Mouse (Mus musculus): Measurements from ENCODE around the gene Zkscan14. TPM values are rescaled to one million over a fixed set of nuclear protein-coding genes. Genes with fewer than 3 reads are reported as not detected.

Gene Zkscan14
- polyA plus RNA-seq, 1 experiment, result 6.0 TPM

- TF ChIP-seq EP300 (IDR thresholded peaks at IDR 0.05; ENCODE audit: insufficient read depth, low read depth, low read length) (no peak), CTCF (IDR thresholded peaks at IDR 0.05; ENCODE audit: low read depth, low read length) (no peak)
- Histone ChIP-seq H3K4me3 (ENCODE audit: low read depth, low read length) (peak overlapping the region; percentile 100), H3K9me3 (replicated peaks; ENCODE audit: control insufficient read depth, insufficient read depth, low read length, poor library complexity, severe bottlenecking) (no peaks in the 10 kb centered on the region), H3K9ac (ENCODE audit: low read depth, poor library complexity, severe bottlenecking) (peak overlapping the region; percentile 95), H3K4me1 (ENCODE audit: control insufficient read depth, insufficient read depth, low read length) (peaks cover 3% of the 10 kb centered on the region), H3K27ac (ENCODE audit: insufficient read depth, low read length) (peak overlapping the region; percentile 7; the same call in 1 of the 2 replicates), H3K36me3 (ENCODE audit: control insufficient read depth, insufficient read depth, low read length, poor library complexity, severe bottlenecking) (peaks cover 9% of the 10 kb centered on the region; the same call in 1 of the 2 replicates), H3K27me3 (ENCODE audit: control insufficient read depth, insufficient read depth, low read length, poor library complexity, severe bottlenecking) (no peaks in the 10 kb centered on the region)
These were observed 34.4 kb downstream of the Zkscan14 start for GRCm38 (mm10) chr5:145167306-145167661.

GRCm38 (mm10) chr5:145166536-145167305, 34.9 kb downstream of the Zkscan14 start, which contains the start of the genes Ptcd1 and Cpsf4:
Gene Ptcd1 (minus strand): TSS chr5:145167108.
Gene Cpsf4 (plus strand): TSS chr5:145167213.
- Histone ChIP-seq H3K27ac (ENCODE audit: insufficient read depth, low read length) (peak within 1 kb of the TSS; percentile 51), H3K36me3 (ENCODE audit: control insufficient read depth, insufficient read depth, low read length, poor library complexity, severe bottlenecking) (peaks cover 9% of the 10 kb centered on the region; the same call in 1 of the 2 replicates), H3K4me3 (ENCODE audit: low read depth, low read length) (peak within 1 kb of the TSS; percentile 100), H3K4me1 (ENCODE audit: control insufficient read depth, insufficient read depth, low read length) (peaks cover 3% of the 10 kb centered on the region), H3K9ac (ENCODE audit: low read depth, poor library complexity, severe bottlenecking) (peak within 1 kb of the TSS; percentile 95), H3K9me3 (replicated peaks; ENCODE audit: control insufficient read depth, insufficient read depth, low read length, poor library complexity, severe bottlenecking) (no peaks in the 10 kb centered on the region), H3K27me3 (ENCODE audit: control insufficient read depth, insufficient read depth, low read length, poor library complexity, severe bottlenecking) (no peaks in the 10 kb centered on the region)
- 0 out of 2 replicates have a peak, but pooled peaks have one; percentile 10 for TF ChIP-seq EP300 (IDR thresholded peaks at IDR 0.05; ENCODE audit: insufficient read depth, low read depth, low read length)
- TF ChIP-seq POLR2A (IDR thresholded peaks at IDR 0.05; ENCODE audit: insufficient read depth, low read length), result peak; percentile 64
- TF ChIP-seq CTCF (IDR thresholded peaks at IDR 0.05; ENCODE audit: low read depth, low read length), result no peak

- Histone ChIP-seq H3K4me3 (ENCODE audit: low read depth, low read length) (peak overlapping the region; percentile 70), H3K36me3 (ENCODE audit: control insufficient read depth, insufficient read depth, low read length, poor library complexity, severe bottlenecking) (no peaks in the 10 kb centered on the region)
These were observed 36.5 kb downstream of the Zkscan14 start for GRCm38 (mm10) chr5:145165184-145165583.

GRCm38 (mm10) chr5:145164710-145165109, 37.0 kb downstream of the Zkscan14 start:
- Histone ChIP-seq H3K27me3 (ENCODE audit: control insufficient read depth, insufficient read depth, low read length, poor library complexity, severe bottlenecking) (no peaks in the 10 kb centered on the region), H3K4me1 (ENCODE audit: control insufficient read depth, insufficient read depth, low read length) (peaks cover 3% of the 10 kb centered on the region), H3K4me3 (ENCODE audit: low read depth, low read length) (peak overlapping the region; percentile 70), H3K9me3 (replicated peaks; ENCODE audit: control insufficient read depth, insufficient read depth, low read length, poor library complexity, severe bottlenecking) (no peaks in the 10 kb centered on the region), H3K36me3 (ENCODE audit: control insufficient read depth, insufficient read depth, low read length, poor library complexity, severe bottlenecking) (no peaks in the 10 kb centered on the region), H3K9ac (ENCODE audit: low read depth, poor library complexity, severe bottlenecking) (peak overlapping the region; percentile 60), H3K27ac (ENCODE audit: insufficient read depth, low read length) (peak overlapping the region; percentile 73)
- TF ChIP-seq CTCF (IDR thresholded peaks at IDR 0.05; ENCODE audit: low read depth, low read length) (no peak), POLR2A (IDR thresholded peaks at IDR 0.05; ENCODE audit: insufficient read depth, low read length) (peak; percentile 32)

More at GRCm38 (mm10) chr5:145165184-145165583, 36.5 kb downstream of the Zkscan14 start:
- Histone ChIP-seq H3K27ac (ENCODE audit: insufficient read depth, low read length) (peak overlapping the region; percentile 73), H3K9ac (ENCODE audit: low read depth, poor library complexity, severe bottlenecking) (peak overlapping the region; percentile 60), H3K27me3 (ENCODE audit: control insufficient read depth, insufficient read depth, low read length, poor library complexity, severe bottlenecking) (no peaks in the 10 kb centered on the region), H3K4me1 (ENCODE audit: control insufficient read depth, insufficient read depth, low read length) (peaks cover 3% of the 10 kb centered on the region), H3K9me3 (replicated peaks; ENCODE audit: control insufficient read depth, insufficient read depth, low read length, poor library complexity, severe bottlenecking) (no peaks in the 10 kb centered on the region)
- TF ChIP-seq EP300 (IDR thresholded peaks at IDR 0.05; ENCODE audit: insufficient read depth, low read depth, low read length) (no peak), CTCF (IDR thresholded peaks at IDR 0.05; ENCODE audit: low read depth, low read length) (no peak), POLR2A (IDR thresholded peaks at IDR 0.05; ENCODE audit: insufficient read depth, low read length) (no peak)

GRCm38 (mm10) chr5:145161361-145161760, 40.3 kb downstream of the Zkscan14 start:
- H3K4me3 ChIP-seq (ENCODE audit: low read depth, low read length), result no peak overlapping the region
- no peak overlapping the region for H3K9ac ChIP-seq (ENCODE audit: low read depth, poor library complexity, severe bottlenecking)
- peaks cover 11% of the 10 kb centered on the region for H3K36me3 ChIP-seq (ENCODE audit: control insufficient read depth, insufficient read depth, low read length, poor library complexity, severe bottlenecking)
- TF ChIP-seq CTCF (IDR thresholded peaks at IDR 0.05; ENCODE audit: low read depth, low read length), result no peak
- no peak for TF ChIP-seq EP300 (IDR thresholded peaks at IDR 0.05; ENCODE audit: insufficient read depth, low read depth, low read length)
- TF ChIP-seq POLR2A (IDR thresholded peaks at IDR 0.05; ENCODE audit: insufficient read depth, low read length), result no peak
- peaks cover 2% of the 10 kb centered on the region for H3K4me1 ChIP-seq (ENCODE audit: control insufficient read depth, insufficient read depth, low read length)
- no peaks in the 10 kb centered on the region for H3K9me3 ChIP-seq (replicated peaks; ENCODE audit: control insufficient read depth, insufficient read depth, low read length, poor library complexity, severe bottlenecking)
- no peak overlapping the region for H3K27ac ChIP-seq (ENCODE audit: insufficient read depth, low read length)
- H3K27me3 ChIP-seq (ENCODE audit: control insufficient read depth, insufficient read depth, low read length, poor library complexity, severe bottlenecking), result no peaks in the 10 kb centered on the region

GRCm38 (mm10) chr5:145152690-145153089, 49.0 kb downstream of the Zkscan14 start:
- no peaks in the 10 kb centered on the region for H3K4me1 ChIP-seq (ENCODE audit: control insufficient read depth, insufficient read depth, low read length)
- H3K9ac ChIP-seq (ENCODE audit: low read depth, poor library complexity, severe bottlenecking), result no peak overlapping the region
- H3K9me3 ChIP-seq (replicated peaks; ENCODE audit: control insufficient read depth, insufficient read depth, low read length, poor library complexity, severe bottlenecking), result no peaks in the 10 kb centered on the region
- no peak overlapping the region for H3K4me3 ChIP-seq (ENCODE audit: low read depth, low read length)
- no peak overlapping the region for H3K27ac ChIP-seq (ENCODE audit: insufficient read depth, low read length)
- peaks cover 23% of the 10 kb centered on the region for H3K36me3 ChIP-seq (ENCODE audit: control insufficient read depth, insufficient read depth, low read length, poor library complexity, severe bottlenecking)
- TF ChIP-seq CTCF (IDR thresholded peaks at IDR 0.05; ENCODE audit: low read depth, low read length), result no peak
- no peak for TF ChIP-seq POLR2A (IDR thresholded peaks at IDR 0.05; ENCODE audit: insufficient read depth, low read length)
- TF ChIP-seq EP300 (IDR thresholded peaks at IDR 0.05; ENCODE audit: insufficient read depth, low read depth, low read length), result no peak
- no peaks in the 10 kb centered on the region for H3K27me3 ChIP-seq (ENCODE audit: control insufficient read depth, insufficient read depth, low read length, poor library complexity, severe bottlenecking)

Measured in ES-Bruce4 (cell line).